Mouse (Mus musculus) yolk sac, embryonic 10.5 days (tissue): ENCODE results near the gene Mki67.

Experiments used
- DNase-seq: peaks from one replicate; pipeline ENCODE4 v3.0.0-alpha.2; 2017; ENCODE audit warnings: low spot score

The Mki67 gene

GRCm38 (mm10) chr7:135668852-135669739, 47.1 kb downstream of the Mki67 start:
- peak; percentile 39 for DNase-seq

DNA sequence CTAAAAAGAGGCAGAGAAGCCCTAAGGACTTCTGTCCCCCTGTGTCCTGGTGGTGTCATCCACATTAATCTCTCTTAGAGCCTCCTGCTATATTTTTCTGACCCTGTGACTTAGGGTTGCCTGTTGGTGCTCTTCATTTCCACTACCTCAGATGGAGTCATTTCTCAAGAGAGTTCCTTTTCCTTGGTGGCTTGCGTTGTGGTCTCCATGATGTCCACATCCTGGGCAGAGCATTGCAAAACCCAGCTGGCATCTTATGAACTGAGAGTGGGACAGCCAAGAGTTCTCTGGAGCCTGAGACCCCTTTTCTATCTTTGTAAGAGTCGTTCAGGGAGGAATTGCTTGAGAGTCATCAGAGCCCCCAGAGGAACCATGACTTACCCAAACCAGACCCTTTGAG, 49.8 kb downstream of the Mki67 start:
- no peak for DNase-seq

GRCm38 (mm10) chr7:135664211-135664610, 52.0 kb downstream of the Mki67 start:
- DNase-seq, result no peak

DNA sequence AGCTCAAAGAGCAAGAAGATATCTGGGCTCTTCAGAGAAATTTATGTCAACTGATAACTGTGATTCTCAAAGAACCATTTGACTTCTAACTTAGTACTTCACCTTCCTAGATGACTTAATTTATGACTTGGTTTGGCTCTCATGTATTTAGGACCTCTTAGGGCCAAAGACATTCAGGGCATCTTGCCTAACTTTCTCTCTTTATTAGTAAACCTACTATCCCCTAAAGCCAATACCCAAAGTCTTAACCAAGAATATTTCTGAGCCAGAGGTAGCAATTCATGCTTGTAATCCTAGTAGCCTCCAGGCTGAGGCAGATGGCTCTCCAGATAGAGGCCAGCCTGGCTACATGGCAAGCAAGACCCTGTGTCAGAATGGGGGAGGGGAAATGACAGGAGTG, 55.8 kb downstream of the Mki67 start:
- DNase-seq, result no peak

- no peak for DNase-seq
Observed at GRCm38 (mm10) chr7:135659314-135659935, 56.7 kb downstream of the Mki67 start.

DNA sequence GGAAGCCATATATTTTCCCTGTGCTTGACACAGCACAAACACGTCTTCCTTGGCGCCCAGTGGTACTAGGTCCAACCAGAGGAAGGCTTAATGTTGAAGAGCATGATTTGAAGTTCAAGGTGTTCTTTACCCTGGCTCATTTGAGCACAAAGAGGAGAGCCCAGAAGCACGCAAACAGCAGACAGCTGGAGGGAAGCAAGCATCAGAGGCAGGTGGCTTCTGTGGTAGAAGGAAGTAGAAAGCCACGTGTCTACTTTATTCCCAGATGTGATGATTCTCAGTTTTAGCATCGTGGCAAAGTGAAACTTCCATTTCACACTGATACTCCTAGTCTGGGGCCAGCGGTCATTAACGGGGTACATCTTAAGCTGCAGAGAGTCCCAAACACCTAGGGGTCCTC, 58.0 kb downstream of the Mki67 start:
- DNase-seq, result no peak

- DNase-seq, result no peak
Observed at GRCm38 (mm10) chr7:135655113-135655512, 61.0 kb downstream of the Mki67 start.

DNA sequence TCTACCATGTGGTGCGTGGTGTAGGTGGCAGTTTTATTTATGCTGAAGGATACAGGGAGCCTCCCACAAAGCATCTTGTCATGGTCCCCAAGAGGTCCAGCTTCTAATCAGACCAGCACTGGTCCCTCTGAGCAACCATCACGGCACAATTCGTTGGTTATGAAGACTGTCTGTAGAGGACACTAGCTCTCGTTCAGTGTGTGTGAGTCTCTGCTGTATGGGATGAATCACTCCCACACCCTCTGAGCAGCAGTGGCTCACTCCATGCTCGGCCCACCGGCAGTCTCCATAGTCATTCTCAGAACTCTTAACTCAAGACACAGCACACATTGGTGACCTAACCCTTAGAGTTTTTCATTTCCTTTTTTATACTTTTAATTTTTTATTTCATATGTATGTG, 61.9 kb downstream of the Mki67 start:
- DNase-seq, result no peak

GRCm38 (mm10) chr7:135653601-135654000, 62.6 kb downstream of the Mki67 start:
- no peak for DNase-seq

- no peak for DNase-seq
Observed at GRCm38 (mm10) chr7:135652781-135653180, 63.4 kb downstream of the Mki67 start.

GRCm38 (mm10) chr7:135651831-135652511, 64.2 kb downstream of the Mki67 start:
- DNase-seq, result no peak

- DNase-seq, result no peak
Observed at GRCm38 (mm10) chr7:135650061-135650460, 66.1 kb downstream of the Mki67 start.

DNA sequence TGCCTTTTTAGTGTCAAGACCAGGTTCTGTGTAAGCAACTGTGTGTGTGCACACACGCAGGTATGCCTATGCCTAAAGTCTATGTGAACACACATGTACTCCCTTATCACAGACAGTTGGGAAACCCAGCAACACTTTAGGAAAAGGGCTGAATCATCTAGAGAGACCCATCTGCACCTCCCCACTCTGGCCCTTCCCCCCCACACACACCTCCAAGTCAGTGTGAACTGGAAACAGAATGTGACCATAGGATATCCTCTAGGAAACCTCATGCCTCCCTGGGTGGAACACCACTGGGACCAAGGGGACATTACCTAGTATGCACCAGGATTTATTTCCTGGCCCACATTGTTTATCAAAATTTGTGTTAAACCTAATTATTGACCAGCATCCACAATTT, 66.9 kb downstream of the Mki67 start:
- DNase-seq, result no peak

- DNase-seq, result no peak
Observed at GRCm38 (mm10) chr7:135648821-135649220, 67.3 kb downstream of the Mki67 start.

DNA sequence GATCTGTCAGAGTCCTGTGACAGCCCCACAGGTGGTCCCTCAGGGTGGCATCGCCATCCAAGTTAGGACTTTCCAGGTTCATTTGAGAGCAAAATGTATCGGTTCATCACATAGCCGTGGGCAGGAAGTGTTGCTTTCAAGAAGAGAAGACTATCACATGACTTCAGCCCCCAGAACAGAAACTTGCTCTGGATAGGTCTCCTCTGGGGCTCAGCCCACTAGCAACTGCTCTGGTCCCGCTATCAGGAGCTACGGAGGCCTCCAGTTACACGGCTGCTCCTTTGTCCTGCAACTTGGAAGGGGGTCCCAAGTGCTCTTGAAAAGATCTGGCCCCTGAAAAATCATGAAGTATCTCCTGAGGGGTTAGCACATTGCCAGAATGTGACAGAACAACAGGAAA, 69.2 kb downstream of the Mki67 start:
- DNase-seq, result no peak

DNA sequence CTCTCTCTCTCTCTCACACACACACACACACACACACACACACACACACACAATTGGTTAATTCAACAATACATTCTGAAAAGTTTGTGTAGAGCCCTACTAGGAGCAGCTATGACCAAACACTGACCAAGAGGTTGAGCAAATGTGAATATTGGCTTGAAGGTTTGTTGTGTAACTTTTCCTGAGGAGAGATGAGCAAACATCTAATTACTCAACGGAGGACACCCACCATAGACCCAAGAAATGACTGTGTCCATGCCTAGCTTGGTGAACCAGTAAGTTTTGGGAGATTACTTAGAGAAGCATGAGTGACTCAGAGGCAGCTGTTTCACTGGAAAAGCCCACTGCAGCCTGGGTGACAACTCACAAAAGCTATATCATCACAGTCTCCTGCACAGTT, 71.7 kb downstream of the Mki67 start:
- no peak for DNase-seq

DNA sequence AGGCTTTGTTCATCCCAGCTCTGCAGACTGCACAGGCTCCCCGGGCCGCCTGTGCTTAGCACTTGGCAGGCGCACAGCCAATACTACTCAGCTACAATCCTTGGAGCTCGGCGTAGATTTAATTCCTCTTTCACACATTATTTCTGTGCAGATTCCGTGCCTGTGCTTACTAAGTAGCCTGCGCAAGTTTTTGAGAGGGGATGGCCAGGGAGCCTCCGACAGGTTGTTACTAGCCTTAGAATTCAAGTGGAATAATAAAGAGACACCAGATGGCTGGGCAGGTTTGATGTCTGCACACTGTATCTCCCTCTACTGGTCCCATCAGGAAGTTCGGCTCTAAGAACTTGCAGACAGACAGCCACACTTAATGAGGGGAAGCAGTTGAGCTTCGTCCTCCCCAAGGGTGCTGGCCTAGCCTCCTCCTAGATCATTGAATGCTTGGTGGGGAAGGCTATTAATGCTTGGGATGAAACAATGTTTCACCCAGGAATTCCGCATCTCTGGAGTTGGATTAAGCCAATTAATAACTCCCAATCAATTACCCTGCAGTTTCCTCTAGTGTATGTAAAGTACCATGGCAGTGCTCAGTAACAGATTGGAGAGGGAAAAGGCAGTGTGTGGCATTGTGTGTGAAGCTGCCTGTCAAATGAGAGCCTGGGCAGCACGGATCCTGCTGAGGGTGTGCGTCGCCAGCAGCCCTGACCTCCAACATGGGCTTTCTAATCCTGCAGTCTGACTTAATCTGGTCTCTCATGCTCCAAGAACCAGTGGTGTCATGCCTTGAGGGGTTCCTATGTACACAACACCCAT, 74.3 kb downstream of the Mki67 start:
- DNase-seq, result no peak
